Mouse (Mus musculus) heart, embryonic 11.5 days (tissue): ENCODE measurements around the gene Plrg1. TPM values are rescaled to one million over a fixed set of nuclear protein-coding genes. Genes with fewer than 3 reads are reported as not detected.

ENCODE experiments used
- polyA plus RNA-seq: library from polyadenylated mRNA; unstranded; fragments of >200 nt; fragmentation: Nextera tagmentation; extraction: Ambion mirVana; gene quantifications from 2 replicates; pipeline ENCODE4 v1.2.1, GENCODE M21; 2014

Plrg1 gene
- polyA plus RNA-seq, 1 experiment from 2014 or later: 64.1 TPM

Other genes with a start within 250 kb of the Plrg1 start
- 1.9 and 2.0 TPM in 2 replicates for gene Rbm46, start 179.0 kb upstream of the Plrg1 start, polyA plus RNA-seq
- gene Lrat, start 151.5 kb upstream of the Plrg1 start, polyA plus RNA-seq: 0.09 TPM in 1 of 2 replicates, not detected in the other
- gene Fgg, start 47.8 kb upstream of the Plrg1 start, polyA plus RNA-seq: 0.62 and 3.8 TPM in 2 replicates
- gene Fga, start 29.4 kb upstream of the Plrg1 start, polyA plus RNA-seq: 0.52 and 2.7 TPM in 2 replicates
- 0.59 and 3.4 TPM in 2 replicates for gene Fgb, start 5.7 kb upstream of the Plrg1 start, polyA plus RNA-seq
- gene Dchs2, start 72.4 kb downstream of the Plrg1 start, polyA plus RNA-seq: 0.14 and 0.16 TPM in 2 replicates